Comparison of ENCODE assay signal across 14 mouse cellular contexts in the genomic region with DNA sequence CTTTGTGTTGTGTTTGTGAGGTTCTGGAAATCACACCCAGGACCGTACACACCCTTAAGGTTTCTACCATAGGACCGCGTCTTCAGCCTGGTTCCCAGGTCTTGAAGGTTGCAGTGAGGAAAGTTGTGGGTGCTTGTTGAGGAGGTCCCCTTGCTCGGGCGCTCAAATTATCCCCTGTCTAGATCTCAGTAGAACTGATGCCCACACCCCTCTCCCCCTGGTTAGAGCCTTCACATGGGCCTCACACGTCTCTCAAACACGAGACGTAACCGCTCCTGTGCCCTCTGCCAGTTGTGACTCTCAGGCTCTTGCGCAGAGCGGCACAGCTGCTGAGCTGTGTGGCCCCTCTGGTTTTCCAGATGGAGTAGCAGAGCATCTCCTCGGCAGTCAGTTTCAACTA.
"Had no signal": no experiment of that assay in that cellular context is flagged by ENCODE, and none has a peak within 500 bp of the region (broad histone marks: within the 10 kb centered on the region; RNA-seq: fewer than 3 reads in every experiment).

No protein-coding gene starts in this region.

- H3K4me2 ChIP-seq: limb, embryonic 12.5 days; limb, embryonic 15.5 days; liver, embryonic 11.5 days; midbrain, embryonic 11.5 days; stomach, embryonic 15.5 days had no signal

- H3K36me3 ChIP-seq: limb, embryonic 12.5 days; limb, embryonic 15.5 days; stomach, embryonic 15.5 days had no signal

- DNase-seq: kidney, adult 9 months; kidney, postnatal 4 days; left cerebral cortex, postnatal 4 days; lung, adult 2 months; lung, postnatal 14 days; lung, postnatal 4 days; midbrain, embryonic 14.5 days; thymus, postnatal 36 days had no signal

- H3K9ac ChIP-seq: limb, embryonic 12.5 days; limb, embryonic 15.5 days; stomach, embryonic 15.5 days had no signal

- H3K4me3 ChIP-seq: limb, embryonic 12.5 days; limb, embryonic 15.5 days; stomach, embryonic 15.5 days had no signal

- H3K9me3 ChIP-seq: limb, embryonic 12.5 days; limb, embryonic 15.5 days; stomach, embryonic 15.5 days had no signal

- H3K27me3 ChIP-seq: limb, embryonic 12.5 days; limb, embryonic 15.5 days; stomach, embryonic 15.5 days had no signal

- H3K27ac ChIP-seq: kidney, postnatal 0 days; limb, embryonic 12.5 days; limb, embryonic 15.5 days; stomach, embryonic 15.5 days had no signal
